Mouse (Mus musculus) cerebellum, postnatal 4 days (tissue): ENCODE results near the gene Cnksr1.

Experiments
- DNase-seq, 2 experiments: peaks; one replicate each; pipeline ENCODE4 v3.0.0; 2022; ENCODE audit warnings: low spot score in 2 of 2, mixed read lengths in 1 of 2

Gene Cnksr1

DNA sequence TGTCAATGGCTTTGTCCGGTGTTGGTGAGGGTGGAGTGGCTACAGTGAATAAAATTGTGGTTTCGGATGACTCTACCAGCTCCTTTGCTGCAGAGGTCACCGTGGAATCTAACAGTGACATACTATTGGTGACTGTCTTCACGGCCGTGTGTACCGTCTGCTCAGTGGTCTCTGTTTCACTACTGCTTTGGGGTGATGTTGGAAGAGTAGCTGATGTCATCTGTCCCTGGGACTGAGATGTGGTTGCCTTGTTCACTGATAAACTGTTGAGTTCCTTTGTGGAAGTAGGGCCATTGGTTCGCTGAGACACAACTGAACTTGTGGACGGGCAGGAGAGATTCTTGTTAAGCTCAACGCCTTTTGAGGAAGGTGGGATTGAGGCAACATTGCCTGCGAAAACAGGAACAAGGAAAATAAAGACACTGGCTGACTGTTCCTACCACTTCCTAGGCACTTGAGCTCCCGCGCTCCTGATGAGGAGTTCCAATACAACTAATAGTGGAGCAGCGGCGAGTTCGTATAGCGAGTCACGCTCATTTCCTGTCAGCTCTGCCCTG is 34.8 kb downstream of the Cnksr1 start:
- DNase-seq: no peak

DNA sequence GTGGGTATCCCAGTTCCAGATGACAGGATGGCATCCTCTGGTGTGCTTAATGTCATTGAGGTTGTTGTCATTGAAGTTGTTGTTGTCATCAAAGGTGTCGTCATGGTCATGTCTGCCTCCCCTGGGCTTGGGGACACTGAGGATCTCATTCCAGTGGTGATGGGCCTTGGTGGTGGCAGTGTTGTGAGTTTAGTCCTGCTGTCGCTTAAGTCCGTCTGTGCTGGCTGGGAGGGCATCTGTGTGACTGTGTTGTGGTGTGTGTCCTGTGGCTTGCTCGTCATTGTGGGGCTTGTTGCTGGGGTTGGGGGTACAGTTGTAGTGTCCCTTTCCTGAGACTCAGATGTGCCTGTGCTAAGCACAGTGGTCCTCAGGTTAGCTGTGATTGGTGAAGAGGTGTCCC is 35.3 kb downstream of the Cnksr1 start, which contains the start of gene Gm7534:
TSS of gene Gm7534 (minus strand) at position 101 of the 400 bp plus-strand sequence.
- DNase-seq: no peak

DNA sequence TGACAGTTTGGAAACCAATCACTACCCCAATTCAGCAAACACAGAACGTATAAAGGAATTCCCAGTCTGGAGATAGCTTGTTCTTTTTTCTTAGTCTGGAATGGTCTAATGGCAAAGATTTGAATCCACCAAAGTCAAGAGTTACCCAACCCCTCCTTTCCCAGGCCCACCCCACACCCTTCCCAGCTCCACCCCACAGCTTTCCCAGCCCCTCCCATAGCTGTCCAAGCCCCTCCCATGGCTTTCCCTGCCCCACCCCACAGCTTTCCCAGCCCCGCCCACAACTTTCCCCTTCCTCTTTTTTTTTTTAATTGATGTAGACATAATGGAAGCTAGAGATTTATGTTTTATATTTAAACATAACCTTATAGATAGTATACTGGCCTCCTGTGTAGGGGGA is 38.8 kb downstream of the Cnksr1 start:
- no peak for DNase-seq

DNA sequence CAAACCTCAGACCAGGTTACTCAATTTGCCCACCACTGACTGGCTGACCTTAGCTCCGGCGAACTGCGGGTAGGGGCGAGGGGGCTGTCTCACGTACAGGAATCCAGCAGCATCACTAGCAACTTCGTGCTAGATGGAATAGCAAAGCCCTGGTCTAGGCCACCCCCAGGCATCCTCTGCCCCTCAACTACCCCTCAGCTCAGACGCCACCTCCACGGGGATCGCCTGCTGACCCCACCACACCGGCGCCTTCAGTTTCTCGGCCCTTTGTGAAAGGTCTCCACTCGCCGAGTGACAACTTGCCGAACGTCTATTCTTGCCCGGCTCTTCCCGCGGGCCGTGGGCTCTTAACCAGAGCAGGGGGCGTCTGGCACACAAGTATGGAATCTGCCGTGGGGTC is 51.9 kb downstream of the Cnksr1 start:
- DNase-seq: no peak

DNA sequence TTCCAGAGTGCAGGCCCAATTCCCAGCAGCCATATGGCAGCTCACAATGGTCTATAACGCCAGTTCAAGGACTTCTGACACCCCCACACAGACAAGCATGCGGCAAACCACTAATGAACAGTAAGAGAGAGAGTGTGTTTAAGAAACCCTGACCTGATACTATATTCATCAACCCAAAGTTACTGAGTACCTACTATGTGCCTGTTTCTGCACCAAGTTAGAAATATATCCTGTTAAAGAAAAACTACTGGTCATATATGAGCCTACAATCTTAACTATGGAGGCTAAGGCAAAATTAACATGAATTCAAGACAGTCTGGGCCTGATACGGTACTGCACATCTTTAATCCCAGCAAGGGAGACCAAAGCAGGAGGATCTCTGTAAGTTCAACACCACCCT is 52.6 kb downstream of the Cnksr1 start:
- no peak for DNase-seq

DNA sequence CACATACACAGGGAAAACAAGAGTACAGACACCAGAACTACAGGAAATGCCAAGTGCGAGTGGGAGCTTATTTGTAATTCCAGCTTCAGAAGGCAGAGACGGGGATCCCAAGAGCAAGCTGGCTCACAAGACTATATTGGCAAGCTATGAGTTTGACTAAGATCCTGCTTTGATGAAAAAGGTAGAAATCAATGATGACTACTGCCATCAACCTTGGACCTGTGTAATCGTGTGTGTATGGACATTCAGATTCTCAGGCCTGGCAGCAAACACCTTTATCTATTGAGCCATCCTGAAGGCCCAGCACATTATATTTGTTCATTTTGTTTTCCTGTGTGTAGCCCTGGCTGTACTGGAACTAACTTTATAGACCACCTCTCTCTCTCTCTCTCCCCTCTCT is 54.5 kb downstream of the Cnksr1 start:
- DNase-seq: no peak

DNA sequence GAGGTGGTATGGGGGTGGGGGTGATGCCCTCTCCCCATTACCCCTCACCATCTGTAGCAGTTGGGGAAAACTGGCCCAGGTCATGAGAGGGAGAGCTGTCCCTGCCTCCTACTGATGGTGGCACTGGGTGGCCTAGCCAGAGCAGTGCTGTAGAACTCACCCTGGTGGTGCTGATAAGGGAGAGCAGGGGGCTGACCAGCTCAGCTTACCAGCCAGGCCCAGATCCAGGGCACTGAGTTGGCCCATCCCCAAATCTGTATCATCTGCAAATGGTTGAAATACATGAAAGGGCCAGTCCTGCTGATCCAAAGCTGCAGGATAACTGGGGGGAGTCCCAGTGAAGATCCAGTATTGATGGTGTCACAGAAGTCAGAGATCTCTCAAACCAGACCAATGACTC is 56.4 kb downstream of the Cnksr1 start:
- DNase-seq: no peak

DNA sequence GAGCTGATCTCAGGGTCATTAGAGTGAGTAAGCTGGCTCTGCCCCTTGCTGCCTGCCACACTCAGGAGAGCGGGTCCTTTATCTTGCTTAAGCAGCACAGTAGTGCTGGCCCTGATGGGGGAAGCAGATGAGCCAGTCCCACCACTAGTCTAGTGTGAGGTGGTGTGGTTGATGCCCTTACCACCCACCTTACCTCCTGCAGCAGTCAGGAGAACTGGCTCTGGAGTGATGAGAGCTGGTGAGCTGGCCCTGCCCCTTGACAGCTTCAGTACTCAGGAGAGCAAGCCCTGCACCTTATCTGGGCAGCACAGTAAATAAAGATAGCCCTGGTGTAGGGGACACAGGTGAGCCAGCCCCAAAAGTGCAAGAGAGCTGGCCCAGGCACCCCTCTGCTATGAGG is 57.1 kb downstream of the Cnksr1 start:
- no peak for DNase-seq
